Mouse (Mus musculus) inflammation-experienced regulatory T-cells, adult 16 weeks (primary cell): ENCODE results near the gene Rpl5. TPM values are rescaled to one million over a fixed set of nuclear protein-coding genes. Genes with fewer than 3 reads are reported as not detected.

Source experiments
- polyA plus RNA-seq: library from polyadenylated mRNA; unstranded; fragments of 100-300 nt; shearing (Covaris generic); gene quantifications from one replicate; pipeline ENCODE4 v1.2.1, GENCODE M21; 2017

Gene Rpl5
- polyA plus RNA-seq, result 26.2 TPM

DNA sequence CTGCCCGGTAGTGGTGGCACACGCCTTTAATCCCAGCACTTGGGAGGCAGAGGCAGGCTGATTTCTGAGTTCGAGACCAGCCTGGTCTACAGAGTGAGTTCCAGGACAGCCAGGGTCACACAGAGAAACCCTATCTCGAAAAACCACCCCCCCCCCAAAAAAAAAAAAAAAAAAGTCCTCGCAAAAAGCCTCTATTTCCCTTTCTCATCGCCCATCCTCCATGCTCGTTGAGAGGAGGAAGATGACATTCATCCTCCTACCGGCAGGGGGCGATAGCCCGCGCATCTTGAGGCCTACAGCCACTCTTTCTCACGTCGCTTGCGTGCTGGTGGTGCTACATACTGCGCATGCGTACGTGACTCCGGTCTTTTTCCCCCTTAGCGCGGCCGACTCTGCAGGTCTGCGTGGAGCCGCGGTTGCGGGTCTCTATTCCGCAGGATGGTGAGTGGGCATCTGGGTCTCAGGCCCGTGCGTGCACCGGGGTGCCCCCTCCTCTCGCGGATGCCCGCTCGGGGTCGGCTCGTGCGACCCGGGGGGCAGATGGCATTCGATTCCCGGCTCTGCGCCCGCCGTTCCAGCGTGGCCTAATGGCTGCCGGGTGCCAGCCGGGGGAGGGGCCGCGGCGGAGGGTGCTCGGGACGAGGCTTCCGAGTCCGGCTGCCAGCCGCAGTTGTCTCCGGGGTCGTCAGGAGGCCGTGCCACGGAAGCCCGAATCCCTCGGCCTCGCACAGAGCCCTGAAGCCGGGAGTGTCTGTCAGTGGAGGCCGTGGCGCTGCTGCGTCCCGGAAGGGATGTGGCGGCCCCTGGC lies at the start of gene Rpl5:
Gene Rpl5, plus strand, starts transcription at position 297 of the 808 bp plus-strand sequence.

GRCm38 (mm10) chr5:107874561-107875260 lies 25.6 kb upstream of the Rpl5 start, which contains the start of gene Evi5:
Gene Evi5 (minus strand): TSS chr5:107875107.

Other genes with a start within 250 kb of the Rpl5 start
- 2.3 TPM for gene Gfi1, start 174.5 kb upstream of the Rpl5 start, polyA plus RNA-seq
- not detected for gene Ube2d2b, start 70.4 kb upstream of the Rpl5 start, polyA plus RNA-seq
- 0.59 TPM for gene Evi5, start 25.4 kb upstream of the Rpl5 start, polyA plus RNA-seq
- 78.5 TPM for gene Fam69a, start 86.6 kb downstream of the Rpl5 start, polyA plus RNA-seq
- gene Mtf2, start 165.2 kb downstream of the Rpl5 start, polyA plus RNA-seq, result 119 TPM
- 89.0 TPM for gene Tmed5, start 232.1 kb downstream of the Rpl5 start, polyA plus RNA-seq
- 2.3 TPM for gene Ccdc18, start 232.4 kb downstream of the Rpl5 start, polyA plus RNA-seq